Mouse (Mus musculus) heart, postnatal 14 days (tissue): ENCODE data around the gene Pfas. TPM values are rescaled to one million over a fixed set of nuclear protein-coding genes. Genes with fewer than 3 reads are reported as not detected.
"Not testable (repeated sequence)": the region's sequence is repeated elsewhere in the genome, so short reads cannot be mapped to it uniquely, and the experiment has no call there.

Experiments
- DNase-seq, 2 experiments: peaks; one replicate each; pipeline ENCODE4 v3.0.0; 2021 to 2022
- intact Hi-C: fragments of 180-260 bp; cut with DNase I; formaldehyde crosslinking; loops from one replicate; pipeline ENCODE4 v1.15.1; 2025
- total RNA-seq, 2 experiments: library from RNA; stranded (reverse); gene quantifications; 2 replicates each; pipeline ENCODE4 v1.2.3; 2021

Pfas gene
- total RNA-seq, 2 experiments from 2014 or later, result 7.6 to 7.7 TPM

GRCm38 (mm10) chr11:68974059-68974450, 34.2 kb downstream of the Pfas start:
- no peak for DNase-seq

GRCm38 (mm10) chr11:68973250-68974058, 34.8 kb downstream of the Pfas start:
- peak; percentile 85 to 90 for DNase-seq
- intact Hi-C loops, result not testable (repeated sequence)

More at GRCm38 (mm10) chr11:68974059-68974450, 34.2 kb downstream of the Pfas start:
- intact Hi-C loops, result no loop called here

- DNase-seq, result peak; percentile 45 to 52
- intact Hi-C loops, result no loop called here
Observed at GRCm38 (mm10) chr11:68970232-68970631, 38.0 kb downstream of the Pfas start.

GRCm38 (mm10) chr11:68968752-68969151, 39.5 kb downstream of the Pfas start:
- intact Hi-C loops, result loop anchor here (5.0 kb wide), 2 partner anchors 64 to 66 kb away; partner anchors contain the start of gene Rpl26

GRCm38 (mm10) chr11:68967337-68968282, 40.6 kb downstream of the Pfas start, which contains the start of gene Slc25a35:
Slc25a35 (plus strand) TSS chr11:68968131.
- DNase-seq, result peak; percentile 91 to 92
- intact Hi-C loops, result loop anchor here (2.0 to 5.0 kb wide), 3 partner anchors 13 to 65 kb away; partner anchors contain the start of gene Rpl26

More at GRCm38 (mm10) chr11:68968752-68969151, 39.5 kb downstream of the Pfas start:
- no peak for DNase-seq

- intact Hi-C loops, result loop anchor here (2.0 to 5.0 kb wide), 3 partner anchors 14 to 66 kb away; partner anchors contain the start of gene Rpl26
- DNase-seq, result no peak
Observed at GRCm38 (mm10) chr11:68966554-68966953, 41.7 kb downstream of the Pfas start.

- peak; percentile 54 to 78 for DNase-seq
- intact Hi-C loops, result loop anchor here (2.0 to 5.0 kb wide), 3 partner anchors 15 to 66 kb away; partner anchors contain the start of gene Rpl26
Observed at GRCm38 (mm10) chr11:68965845-68966244, 42.4 kb downstream of the Pfas start.

- intact Hi-C loops, result loop anchor here (5.0 kb wide), 2 partner anchors 63 to 67 kb away; partner anchors contain the start of gene Rpl26
- no peak for DNase-seq
Observed at GRCm38 (mm10) chr11:68965050-68965449, 43.2 kb downstream of the Pfas start.

GRCm38 (mm10) chr11:68963405-68963804, 44.9 kb downstream of the Pfas start:
- intact Hi-C loops, result no loop called here
- DNase-seq, result no peak

GRCm38 (mm10) chr11:68962159-68962558, 46.1 kb downstream of the Pfas start:
- DNase-seq, intact Hi-C loops: not testable (repeated sequence)

- intact Hi-C loops, result no loop called here
- DNase-seq, result no peak
Observed at GRCm38 (mm10) chr11:68961596-68961995, 46.7 kb downstream of the Pfas start.

GRCm38 (mm10) chr11:68957971-68958370, 50.3 kb downstream of the Pfas start:
- intact Hi-C loops, result no loop called here
- DNase-seq, result no peak

GRCm38 (mm10) chr11:68957308-68957707, 51.0 kb downstream of the Pfas start, which contains the start of gene Arhgef15:
Arhgef15 (minus strand) TSS chr11:68957480.
- DNase-seq, result peak in 1 of 2 experiments; percentile 35
- intact Hi-C loops, result no loop called here

- DNase-seq, result peak; percentile 43 to 46
- intact Hi-C loops, result no loop called here
Observed at GRCm38 (mm10) chr11:68956697-68957096, 51.6 kb downstream of the Pfas start.

- intact Hi-C loops, result no loop called here
- peak; percentile 34 to 43 for DNase-seq
Observed at GRCm38 (mm10) chr11:68956107-68956506, 52.2 kb downstream of the Pfas start.

- DNase-seq, result no peak
- intact Hi-C loops, result no loop called here
Observed at GRCm38 (mm10) chr11:68955473-68955872, 52.8 kb downstream of the Pfas start.

GRCm38 (mm10) chr11:68954408-68954807, 53.9 kb downstream of the Pfas start:
- intact Hi-C loops, result loop anchor here (5.0 kb wide), 1 partner anchor 47 kb away; no protein-coding TSS in a partner anchor
- DNase-seq, result peak in 1 of 2 experiments; percentile 30

- intact Hi-C loops, result loop anchor here (5.0 kb wide), 1 partner anchor 47 kb away; no protein-coding TSS in a partner anchor
Observed at GRCm38 (mm10) chr11:68953903-68954302, 54.4 kb downstream of the Pfas start.

GRCm38 (mm10) chr11:68947542-68947993, 60.7 kb downstream of the Pfas start:
- intact Hi-C loops, result no loop called here
- no peak for DNase-seq

More at GRCm38 (mm10) chr11:68953903-68954302, 54.4 kb downstream of the Pfas start:
- DNase-seq, result no peak
